Mouse (Mus musculus): ENCODE results near the gene Cyp4f39. TPM values are rescaled to one million over a fixed set of nuclear protein-coding genes. Genes with fewer than 3 reads are reported as not detected.
A peak's percentile ranks its signal among the peaks of the same experiment; 100 is the strongest.

Cyp4f39 gene
- total and polyA plus RNA-seq, 3 experiments: 0.64 to 0.70 (median 0.64) TPM

GRCm38 (mm10) chr17:32479554-32480506, 27.3 kb downstream of the Cyp4f39 start:
- Histone ChIP-seq H3K9ac (ENCODE audit: insufficient read depth, low read depth) (no peak overlapping the region), H3K27me3 (replicated peaks) (no peaks in the 10 kb centered on the region), H3K9me3 (replicated peaks; ENCODE audit: low read length) (no peaks in the 10 kb centered on the region), H3K4me3 (replicated peaks in 1 of 3; ENCODE audit: low read depth in 2 of 3, low read length in 2 of 3, poor library complexity in 1 of 3) (no peak overlapping the region), H3K79me2 (replicated peaks; ENCODE audit: control insufficient read depth, extremely low read depth, insufficient read depth, poor library complexity, severe bottlenecking) (no peaks in the 10 kb centered on the region), H3K4me1 (ENCODE audit: control insufficient read depth in 1 of 2, insufficient read depth in 2 of 2) (peaks cover 8 to 13% of the 10 kb centered on the region in 2 experiments), H3K27ac (ENCODE audit: insufficient read depth, low read depth) (no peak overlapping the region), H3K4me2 (ENCODE audit: insufficient read depth, low read depth, poor library complexity, severe bottlenecking) (no peak overlapping the region), H3K36me3 (replicated peaks in 1 of 2; ENCODE audit: control insufficient read depth in 1 of 2, insufficient read depth in 1 of 2, low read length in 1 of 2) (no peaks in the 10 kb centered on the region)
- peak; percentile 29 for DNase-seq (ENCODE audit: extremely low read depth)
- TF ChIP-seq CTCF (conservative IDR thresholded peaks at IDR 0.05 in 1 of 2, IDR thresholded peaks at IDR 0.05 in 1 of 2; ENCODE audit: low read depth in 2 of 2, low read length in 2 of 2): peak in 1 of 2 experiments; percentile 75; a peak in 2 of 4 replicates
- TF ChIP-seq MEF2A (IDR thresholded peaks at IDR 0.05; ENCODE audit: borderline replicate concordance, low read depth, low read length): no peak
- TF ChIP-seq USF1 (IDR thresholded peaks at IDR 0.05; ENCODE audit: low read depth, low read length): no peak
- no peak for TF ChIP-seq MXI1 (IDR thresholded peaks at IDR 0.05; ENCODE audit: low read depth, low read length)
- TF ChIP-seq POLR2AphosphoS2 (IDR thresholded peaks at IDR 0.05; ENCODE audit: low read depth, low read length): no peak
- no peak for TF ChIP-seq NRF1 (IDR thresholded peaks at IDR 0.05; ENCODE audit: low read depth, low read length)
- peak; percentile 39 for TF ChIP-seq RAD21 (IDR thresholded peaks at IDR 0.05; ENCODE audit: low read depth, low read length)
- peak; percentile 35 for TF ChIP-seq SMC3 (IDR thresholded peaks at IDR 0.05; ENCODE audit: low read depth, low read length)
- no peak for TF ChIP-seq POLR2A (IDR thresholded peaks at IDR 0.05; ENCODE audit: low read depth, low read length)
- in situ Hi-C loops (cut with MboI; ENCODE audit: low pct_ligation_motif_present, low pct_unique_long_range_greater_than_20kb, low sequenced_read_pairs) (loop anchor here (25.0 kb wide), 1 partner anchor 343 kb away; no protein-coding TSS in a partner anchor), dilution Hi-C loops (cut with MboI; ENCODE audit: extremely low pct_ligation_motif_present, extremely low pct_unique_long_range_greater_than_20kb, low sequenced_read_pairs) (no loop called here)

GRCm38 (mm10) chr17:32481766-32482165, 29.2 kb downstream of the Cyp4f39 start:
- Histone ChIP-seq H3K9ac (ENCODE audit: insufficient read depth, low read depth) (no peak overlapping the region), H3K27me3 (replicated peaks) (no peaks in the 10 kb centered on the region), H3K36me3 (replicated peaks in 1 of 2; ENCODE audit: control insufficient read depth in 1 of 2, insufficient read depth in 1 of 2, low read length in 1 of 2) (no peaks in the 10 kb centered on the region), H3K79me2 (replicated peaks; ENCODE audit: control insufficient read depth, extremely low read depth, insufficient read depth, poor library complexity, severe bottlenecking) (no peaks in the 10 kb centered on the region), H3K9me3 (replicated peaks; ENCODE audit: low read length) (no peaks in the 10 kb centered on the region), H3K4me2 (ENCODE audit: insufficient read depth, low read depth, poor library complexity, severe bottlenecking) (no peak overlapping the region), H3K27ac (ENCODE audit: insufficient read depth, low read depth) (no peak overlapping the region), H3K4me3 (replicated peaks in 1 of 3; ENCODE audit: low read depth in 2 of 3, low read length in 2 of 3, poor library complexity in 1 of 3) (no peak overlapping the region), H3K4me1 (ENCODE audit: control insufficient read depth in 1 of 2, insufficient read depth in 2 of 2) (peaks cover 0 to 5% of the 10 kb centered on the region in 2 experiments; a peak in 2 of 4 replicates)
- dilution Hi-C loops (cut with MboI; ENCODE audit: extremely low pct_ligation_motif_present, extremely low pct_unique_long_range_greater_than_20kb, low sequenced_read_pairs) (no loop called here), in situ Hi-C loops (cut with MboI; ENCODE audit: low pct_ligation_motif_present, low pct_unique_long_range_greater_than_20kb, low sequenced_read_pairs) (loop anchor here (25.0 kb wide), 1 partner anchor 344 kb away; no protein-coding TSS in a partner anchor)
- no peak for TF ChIP-seq SMC3 (IDR thresholded peaks at IDR 0.05; ENCODE audit: low read depth, low read length)
- no peak for TF ChIP-seq ZMIZ1 (IDR thresholded peaks at IDR 0.05; ENCODE audit: low read depth, low read length)
- no peak for TF ChIP-seq MAX (IDR thresholded peaks at IDR 0.05; ENCODE audit: low read length)
- TF ChIP-seq MAZ (IDR thresholded peaks at IDR 0.05; ENCODE audit: low read depth, low read length): no peak
- no peak for TF ChIP-seq KAT2A (IDR thresholded peaks at IDR 0.05; ENCODE audit: insufficient replicate concordance, low read length)
- TF ChIP-seq TCF12 (IDR thresholded peaks at IDR 0.05; ENCODE audit: low read depth, low read length): no peak
- no peak for TF ChIP-seq HCFC1 (IDR thresholded peaks at IDR 0.05; ENCODE audit: low read depth, low read length)
- TF ChIP-seq POLR2AphosphoS2 (IDR thresholded peaks at IDR 0.05; ENCODE audit: low read depth, low read length): no peak
- no peak for TF ChIP-seq JUND (conservative IDR thresholded peaks at IDR 0.05; ENCODE audit: low read depth, low read length)
- TF ChIP-seq SIN3A (IDR thresholded peaks at IDR 0.05; ENCODE audit: low read length): no peak
- no peak for DNase-seq (ENCODE audit: extremely low read depth)
